Mouse (Mus musculus) forebrain, embryonic 11.5 days (tissue): ENCODE results near the gene Rab7b. TPM values are rescaled to one million over a fixed set of nuclear protein-coding genes. Genes with fewer than 3 reads are reported as not detected.

Experiments
- ATAC-seq: fragments of 200-750 bp; cut with Nextera tagmentation; replicated peaks from 2 replicates; pipeline ENCODE4 v1.8.0; 2017; ENCODE audit warnings: moderate TSS enrichment; ENCODE audit not compliant: low FRiP score
- DNase-seq: peaks from one replicate; pipeline ENCODE4 v3.0.0-alpha.2; 2017; ENCODE audit warnings: low spot score
- H3K27ac ChIP-seq: fragments of 300-500 bp; sonication (generic); 2 replicates; pipeline ENCODE4 v1.5.1; 2014; ENCODE audit warnings: low read depth, low read length
- H3K27me3 ChIP-seq: fragments of 300-500 bp; sonication (generic); 2 replicates; pipeline ENCODE4 v1.6.1; 2014; ENCODE audit warnings: mild to moderate bottlenecking, low read length, mixed read lengths; ENCODE audit not compliant: control insufficient read depth, insufficient read depth
- H3K36me3 ChIP-seq: fragments of 300-500 bp; sonication (generic); 2 replicates; pipeline ENCODE4 v1.6.1; 2014; ENCODE audit warnings: mild to moderate bottlenecking, low read length, moderate library complexity, mixed read lengths; ENCODE audit not compliant: control insufficient read depth, insufficient read depth
- H3K4me1 ChIP-seq: fragments of 300-500 bp; sonication (generic); replicated peaks from 2 replicates; pipeline ENCODE4 v1.6.1; 2014; ENCODE audit warnings: low read length, mixed read lengths; ENCODE audit not compliant: control insufficient read depth, insufficient read depth
- H3K4me2 ChIP-seq: fragments of 300-500 bp; sonication (generic); 2 replicates; pipeline ENCODE4 v1.6.1; 2014; ENCODE audit warnings: low read depth, mild to moderate bottlenecking, low read length, moderate library complexity, mixed read lengths; ENCODE audit not compliant: severe bottlenecking
- H3K4me3 ChIP-seq: fragments of 300-500 bp; sonication (generic); 2 replicates; pipeline ENCODE4 v1.5.1; 2014; ENCODE audit warnings: low read depth, low read length
- H3K9ac ChIP-seq: fragments of 300-500 bp; sonication (generic); 2 replicates; pipeline ENCODE4 v1.6.1; 2014; ENCODE audit warnings: low read length
- H3K9me3 ChIP-seq: fragments of 300-500 bp; sonication (generic); 2 replicates; pipeline ENCODE4 v1.6.1; 2016; ENCODE audit warnings: low read length, mixed read lengths; ENCODE audit not compliant: control insufficient read depth
- WGBS: fragments of 180-500 bp; shearing (Covaris S2); extraction: QIAGEN DNeasy Blood & Tissue Kit; methylation state at CpG from one replicate; pipeline ENCODE4 v1.1.7; 2014; 5-methylcytosine and 5-hydroxymethylcytosine counted together
- polyA plus RNA-seq: library from polyadenylated mRNA; unstranded; fragments of >200 nt; fragmentation: Nextera tagmentation; extraction: Ambion mirVana; gene quantifications from 2 replicates; pipeline ENCODE4 v1.2.1, GENCODE M21; 2014

The Rab7b gene
- polyA plus RNA-seq, 1 experiment from 2014 or later: 0.40 TPM

DNA sequence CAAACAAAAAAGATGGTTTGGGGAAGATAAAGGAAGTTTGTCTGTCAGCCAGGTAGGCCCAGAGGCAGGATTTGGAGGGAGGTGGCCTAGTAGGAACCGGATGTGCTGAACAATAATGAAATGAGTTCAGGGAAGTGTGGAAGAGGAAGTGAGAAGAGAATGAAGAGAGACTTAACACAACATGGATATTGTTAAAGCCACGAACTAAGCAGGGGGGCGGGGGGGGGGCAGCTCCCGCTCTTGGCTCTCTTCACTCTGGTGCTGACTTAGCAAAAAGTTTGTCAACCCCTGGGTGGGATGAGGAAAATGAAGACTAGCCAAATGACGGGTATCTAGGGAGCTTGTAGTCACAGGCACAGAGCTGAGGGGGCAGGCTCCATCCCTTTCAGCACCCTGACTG, 12.0 kb downstream of the Rab7b start:
- no peaks in the 10 kb centered on the region for H3K36me3 ChIP-seq
- H3K27me3 ChIP-seq: no peaks in the 10 kb centered on the region
- H3K4me2 ChIP-seq: no peak overlapping the region
- DNase-seq (no peak), ATAC-seq (no peak)
- 85% methylated on average over 5 of the region's 5 CpGs for WGBS
- H3K4me3 ChIP-seq: no peak overlapping the region
- no peaks in the 10 kb centered on the region for H3K9me3 ChIP-seq
- no peaks in the 10 kb centered on the region for H3K4me1 ChIP-seq
- no peak overlapping the region for H3K27ac ChIP-seq
- H3K9ac ChIP-seq: no peak overlapping the region

GRCm38 (mm10) chr1:131701391-131701790, 12.9 kb downstream of the Rab7b start:
- Histone ChIP-seq H3K9ac (no peak overlapping the region), H3K4me1 (no peaks in the 10 kb centered on the region), H3K27ac (no peak overlapping the region), H3K27me3 (no peaks in the 10 kb centered on the region), H3K4me2 (no peak overlapping the region), H3K36me3 (no peaks in the 10 kb centered on the region), H3K4me3 (no peak overlapping the region), H3K9me3 (no peaks in the 10 kb centered on the region)
- ATAC-seq (no peak), DNase-seq (no peak)
- WGBS: 91% methylated on average over 5 of the region's 5 CpGs

DNA sequence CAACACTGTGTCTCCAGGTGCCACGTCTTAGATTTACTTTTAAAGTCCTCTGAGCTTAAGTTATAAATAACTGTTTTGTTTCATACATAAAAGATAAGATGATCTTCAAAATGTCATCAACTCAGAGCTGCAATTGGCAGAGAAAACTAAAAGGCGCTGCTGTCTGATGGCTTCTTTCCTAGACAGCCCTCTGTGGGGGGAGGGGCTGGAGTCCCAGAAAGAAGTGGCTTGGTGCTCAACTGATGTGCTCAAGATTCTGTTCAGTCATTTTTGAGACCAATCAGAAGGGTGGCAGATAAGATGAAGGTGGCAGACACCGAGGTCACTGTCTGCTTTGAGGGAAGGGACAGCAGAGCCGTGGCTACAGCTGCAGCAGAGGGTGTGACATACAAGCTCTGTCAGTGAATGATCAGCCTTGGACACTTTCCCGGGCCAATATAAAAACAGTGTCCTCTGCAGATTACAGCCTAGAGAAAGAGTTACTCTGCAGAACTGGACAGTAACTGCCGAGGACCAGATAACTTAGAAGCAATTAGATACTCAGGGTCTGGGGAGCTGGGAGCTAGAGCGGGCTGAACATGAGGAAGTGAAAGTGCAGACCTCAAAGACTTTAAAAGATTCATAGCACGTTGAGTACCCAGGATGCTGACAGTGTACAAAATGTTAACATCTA, 13.7 kb downstream of the Rab7b start:
- Histone ChIP-seq H3K9me3 (no peaks in the 10 kb centered on the region), H3K36me3 (no peaks in the 10 kb centered on the region)
- 83% methylated on average over 8 of the region's 8 CpGs for WGBS

DNA sequence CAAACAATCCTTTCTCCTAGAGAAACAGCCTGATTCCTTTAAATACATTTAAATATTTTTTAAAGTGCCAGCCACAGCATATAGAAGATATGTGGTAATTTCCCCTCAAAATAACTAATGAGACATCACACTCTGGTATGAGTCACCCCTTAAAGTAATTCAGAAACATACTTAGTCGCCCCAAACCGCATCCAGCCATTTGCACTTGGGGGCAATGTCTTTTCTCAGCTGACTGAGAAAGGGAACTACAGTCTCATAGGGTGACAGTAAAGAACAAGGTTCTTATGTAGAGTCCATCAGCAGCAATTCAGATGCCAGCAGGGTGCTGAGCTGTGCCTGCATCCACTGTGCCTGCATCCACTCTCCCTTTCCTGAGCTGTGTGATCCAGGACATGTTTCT, 15.0 kb downstream of the Rab7b start:
- Histone ChIP-seq H3K4me3 (no peak overlapping the region), H3K27ac (no peak overlapping the region)
- 95% methylated on average over 2 of the region's 2 CpGs for WGBS

More for the DNA sequence above, 13.7 kb downstream of the Rab7b start:
- H3K27me3 ChIP-seq: no peaks in the 10 kb centered on the region
- H3K4me2 ChIP-seq: no peak overlapping the region
- DNase-seq (no peak), ATAC-seq (no peak)
- H3K27ac ChIP-seq: no peak overlapping the region
- no peak overlapping the region for H3K4me3 ChIP-seq
- no peaks in the 10 kb centered on the region for H3K4me1 ChIP-seq
- H3K9ac ChIP-seq: no peak overlapping the region

DNA sequence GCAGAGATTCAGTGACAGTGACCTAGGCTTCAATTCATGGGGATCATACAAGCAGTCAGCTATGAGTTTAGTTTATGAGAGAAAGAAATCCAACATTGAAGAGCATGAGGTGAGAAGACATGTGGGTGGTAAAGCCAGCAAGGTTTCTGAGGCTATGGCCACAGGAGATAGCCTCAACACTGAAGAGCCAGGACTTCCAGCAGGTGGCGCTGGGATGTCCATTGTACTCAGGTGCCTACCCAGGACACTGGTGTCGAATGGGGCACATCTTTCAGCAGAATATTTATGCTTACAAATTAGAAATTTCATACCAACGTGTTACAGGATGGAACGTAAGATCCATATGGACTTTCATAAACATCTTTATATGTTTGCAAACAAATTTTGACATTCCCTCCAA, 19.8 kb downstream of the Rab7b start:
- Histone ChIP-seq H3K9me3 (no peaks in the 10 kb centered on the region), H3K27ac (no peak overlapping the region), H3K36me3 (no peaks in the 10 kb centered on the region), H3K4me2 (no peak overlapping the region), H3K27me3 (no peaks in the 10 kb centered on the region), H3K9ac (no peak overlapping the region), H3K4me3 (no peak overlapping the region), H3K4me1 (no peaks in the 10 kb centered on the region)
- no peak for ATAC-seq
- DNase-seq: peak; percentile 70
- whole genome bisulfite sequencing: 22% methylated on average over 4 of the region's 4 CpGs

More for the DNA sequence above, 15.0 kb downstream of the Rab7b start:
- Histone ChIP-seq H3K4me1 (no peaks in the 10 kb centered on the region), H3K9ac (no peak overlapping the region), H3K9me3 (no peaks in the 10 kb centered on the region), H3K36me3 (no peaks in the 10 kb centered on the region), H3K4me2 (no peak overlapping the region), H3K27me3 (no peaks in the 10 kb centered on the region)
- no peak for ATAC-seq
- no peak for DNase-seq

DNA sequence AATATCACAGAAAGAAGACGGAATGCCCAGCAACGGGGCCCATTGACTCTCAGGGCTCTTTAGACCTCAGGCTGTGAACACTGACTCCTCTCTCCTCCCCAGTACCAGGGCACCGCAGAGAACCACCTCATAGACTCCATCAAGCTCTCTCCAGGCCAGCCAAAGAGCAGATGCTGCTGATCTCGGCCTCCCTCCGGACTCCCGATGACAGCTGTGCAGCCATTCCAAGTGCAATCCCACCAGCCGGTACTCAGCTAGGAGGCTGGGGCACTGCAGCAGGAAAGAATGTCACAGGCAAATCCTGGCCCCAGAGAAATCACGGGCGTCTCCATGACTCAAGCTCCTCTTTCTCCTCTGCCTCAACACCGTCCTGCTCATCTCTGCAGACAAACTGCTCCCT, 23.0 kb downstream of the Rab7b start:
- ATAC-seq (no peak), DNase-seq (no peak)
- no peak overlapping the region for H3K9ac ChIP-seq
- no peaks in the 10 kb centered on the region for H3K27me3 ChIP-seq
- H3K4me1 ChIP-seq: no peaks in the 10 kb centered on the region
- WGBS: 82% methylated on average over 10 of the region's 10 CpGs
- no peaks in the 10 kb centered on the region for H3K36me3 ChIP-seq
- H3K4me2 ChIP-seq: no peak overlapping the region
- H3K4me3 ChIP-seq: no peak overlapping the region
- no peak overlapping the region for H3K27ac ChIP-seq
- H3K9me3 ChIP-seq: no peaks in the 10 kb centered on the region

DNA sequence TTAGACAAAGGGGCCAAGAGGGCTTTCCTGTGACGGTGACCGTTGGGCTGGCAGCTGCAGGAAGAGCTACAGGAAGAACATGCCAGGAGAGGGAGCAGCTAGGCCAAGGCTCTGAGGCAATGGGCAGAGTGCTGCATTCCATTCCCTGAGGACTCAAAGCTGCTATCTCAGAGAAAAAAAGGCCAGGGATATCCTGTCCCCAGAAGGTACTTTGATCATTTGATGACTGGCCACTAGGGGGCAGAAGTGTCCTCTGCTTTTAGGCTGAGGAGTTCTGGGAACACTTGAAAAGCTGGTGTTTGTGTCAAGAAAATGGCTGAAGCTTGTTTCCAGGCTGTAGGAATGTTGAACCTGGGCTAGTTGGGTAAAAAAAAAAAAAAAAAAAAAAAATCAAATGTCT, 23.9 kb downstream of the Rab7b start:
- ATAC-seq: peak; percentile 42; the same call in 1 of the 2 replicates
- Histone ChIP-seq H3K9me3 (no peaks in the 10 kb centered on the region), H3K27me3 (no peaks in the 10 kb centered on the region), H3K4me3 (no peak overlapping the region), H3K4me2 (no peak overlapping the region), H3K27ac (no peak overlapping the region), H3K36me3 (no peaks in the 10 kb centered on the region), H3K4me1 (no peaks in the 10 kb centered on the region), H3K9ac (no peak overlapping the region)
- WGBS: 27% methylated on average over 2 of the region's 2 CpGs
- DNase-seq: peak; percentile 89

- DNase-seq: no peak
- H3K27ac ChIP-seq: no peak overlapping the region
Observed at GRCm38 (mm10) chr1:131714388-131715337, 26.2 kb downstream of the Rab7b start.

More at GRCm38 (mm10) chr1:131714388-131715337, 26.2 kb downstream of the Rab7b start:
- Histone ChIP-seq H3K27me3 (no peaks in the 10 kb centered on the region), H3K4me1 (no peaks in the 10 kb centered on the region; the same call in 1 of the 2 replicates), H3K4me3 (no peak overlapping the region), H3K9ac (no peak overlapping the region), H3K36me3 (no peaks in the 10 kb centered on the region), H3K4me2 (no peak overlapping the region), H3K9me3 (no peaks in the 10 kb centered on the region)
- no peak for ATAC-seq
- 68% methylated on average over 20 of the region's 20 CpGs for WGBS
